In the genomic region with DNA sequence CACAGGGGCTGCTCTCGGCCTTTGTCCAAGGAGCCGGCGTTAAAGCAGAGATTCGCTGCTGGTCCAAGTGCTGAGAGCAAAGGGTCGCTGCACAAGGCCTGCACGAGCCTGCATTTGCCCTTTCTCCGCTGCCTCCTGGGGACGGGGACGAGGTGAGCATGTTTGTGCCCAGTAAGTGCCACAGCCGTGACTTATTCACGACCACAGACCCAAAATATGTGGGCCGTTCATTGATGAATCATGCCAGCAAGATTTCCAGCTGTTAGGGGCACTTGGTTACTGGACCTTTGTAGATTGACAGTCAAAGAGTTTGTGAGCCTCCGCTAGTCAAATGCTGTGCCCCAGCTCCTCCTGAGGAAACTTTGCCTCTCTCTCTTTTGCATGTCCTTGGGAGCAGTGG, we compare ENCODE assay signal across 17 mouse cellular contexts. TPM values are rescaled to one million over a fixed set of nuclear protein-coding genes. Genes with fewer than 3 reads are reported as not detected.
DNase-seq lines count a peak whose midpoint lies in the region; ATAC-seq lines count a peak whose summit lies in the region.
"Had no signal": no experiment of that assay in that cellular context is flagged by ENCODE, and none has a peak within 500 bp of the region (broad histone marks: within the 10 kb centered on the region; RNA-seq: fewer than 3 reads in every experiment).

No protein-coding gene starts in this region.

- no peak overlapping the region for H3K4me2 ChIP-seq in neural tube, embryonic 13.5 days
- H3K4me2 ChIP-seq in forebrain, embryonic 15.5 days (replicated peaks): no peak overlapping the region

- peak overlapping the region; percentile 31; the same call in 1 of the 2 replicates for H3K9ac ChIP-seq in neural tube, embryonic 13.5 days
- H3K9ac ChIP-seq in forebrain, embryonic 15.5 days (replicated peaks): no peak overlapping the region
- H3K9ac ChIP-seq: hindbrain, embryonic 15.5 days; liver, embryonic 12.5 days; lung, embryonic 15.5 days had no signal

- intact Hi-C loops in heart, postnatal 36 days (cut with DNase I): no loop called here

- H3K4me3 ChIP-seq in neural tube, embryonic 13.5 days: no peak overlapping the region
- no peak overlapping the region for H3K4me3 ChIP-seq in limb, embryonic 10.5 days
- no peak overlapping the region for H3K4me3 ChIP-seq in forebrain, embryonic 15.5 days
- H3K4me3 ChIP-seq: hindbrain, embryonic 15.5 days had no signal

- peaks cover 22% of the 10 kb centered on the region for H3K4me1 ChIP-seq in neural tube, embryonic 13.5 days (replicated peaks)
- peaks cover 46% of the 10 kb centered on the region for H3K4me1 ChIP-seq in limb, embryonic 10.5 days
- H3K4me1 ChIP-seq in forebrain, embryonic 15.5 days: peaks cover 10% of the 10 kb centered on the region

- H3K27ac ChIP-seq in neural tube, embryonic 13.5 days (replicated peaks): no peak overlapping the region
- H3K27ac ChIP-seq in limb, embryonic 10.5 days: peak overlapping the region; percentile 38; the same call in 1 of the 2 replicates
- H3K27ac ChIP-seq in forebrain, embryonic 15.5 days (replicated peaks): no peak overlapping the region
- H3K27ac ChIP-seq: hindbrain, embryonic 15.5 days; liver, embryonic 12.5 days; lung, embryonic 15.5 days had no signal

- WGBS in neural tube, embryonic 13.5 days: 52% methylated on average over 13 of the region's 13 CpGs
- WGBS in limb, embryonic 10.5 days: 54% methylated on average over 13 of the region's 13 CpGs
- 43% methylated on average over 13 of the region's 13 CpGs for WGBS in forebrain, embryonic 15.5 days

- peak; percentile 82 for DNase-seq in heart, adult 11 months
- no peak for DNase-seq in heart, postnatal 36 days
- no peak for DNase-seq in neural tube, embryonic 10.5 days (ENCODE audit: extremely low spot score, low spot score)
- no peak for DNase-seq in limb, embryonic 10.5 days (ENCODE audit: low spot score)
- DNase-seq in ovary, postnatal 14 days (ENCODE audit: low spot score): no peak
- DNase-seq in gastrocnemius, postnatal 25 days: no peak
- DNase-seq: cerebellum, postnatal 14 days; right cerebral cortex, adult 18-20 months; spleen, adult 18-20 months had no signal

- no peaks in the 10 kb centered on the region for H3K36me3 ChIP-seq in neural tube, embryonic 13.5 days
- H3K36me3 ChIP-seq in limb, embryonic 10.5 days: no peaks in the 10 kb centered on the region
- H3K36me3 ChIP-seq in forebrain, embryonic 15.5 days: no peaks in the 10 kb centered on the region
- H3K36me3 ChIP-seq: hindbrain, embryonic 15.5 days; liver, embryonic 12.5 days; lung, embryonic 15.5 days had no signal

- ATAC-seq in neural tube, embryonic 13.5 days (ENCODE audit: low read depth): no peak
- no peak for ATAC-seq in forebrain, embryonic 15.5 days (replicated peaks)
- ATAC-seq: activated CD4-positive, CD25-positive, alpha-beta regulatory T cell, adult 4 months; liver, embryonic 12.5 days had no signal

- no peaks in the 10 kb centered on the region for H3K9me3 ChIP-seq in neural tube, embryonic 13.5 days
- no peaks in the 10 kb centered on the region for H3K9me3 ChIP-seq in limb, embryonic 10.5 days (replicated peaks)
- no peaks in the 10 kb centered on the region for H3K9me3 ChIP-seq in forebrain, embryonic 15.5 days
- H3K9me3 ChIP-seq: hindbrain, embryonic 15.5 days; liver, embryonic 12.5 days; lung, embryonic 15.5 days had no signal

- peaks cover 6% of the 10 kb centered on the region; the same call in 1 of the 2 replicates for H3K27me3 ChIP-seq in neural tube, embryonic 13.5 days
- no peaks in the 10 kb centered on the region for H3K27me3 ChIP-seq in limb, embryonic 10.5 days (ENCODE audit: low read depth, poor library complexity, severe bottlenecking)
- no peaks in the 10 kb centered on the region for H3K27me3 ChIP-seq in forebrain, embryonic 15.5 days
- H3K27me3 ChIP-seq: hindbrain, embryonic 15.5 days; liver, embryonic 12.5 days; lung, embryonic 15.5 days had no signal

RNA-seq across cellular contexts. Expression of gene Plekhg6, which starts 42.9 kb away (rescaled TPM):
- total RNA-seq in heart, postnatal 36 days (2021): not detected
- 0.23 TPM in 1 of 2 replicates, not detected in the other for polyA plus RNA-seq in neural tube, embryonic 13.5 days (2015; fragmentation: Nextera tagmentation; extraction: Ambion mirVana)
- 0.26 and 0.33 TPM in 2 replicates for polyA plus RNA-seq in limb, embryonic 10.5 days (2016; fragmentation: Nextera tagmentation; extraction: Ambion mirVana)
- polyA plus RNA-seq in forebrain, embryonic 15.5 days (2015; fragmentation: Nextera tagmentation; extraction: Ambion mirVana): 0.06 and 0.10 TPM in 2 replicates
- total RNA-seq in gastrocnemius, postnatal 25 days (2021): not detected
- total RNA-seq: heart, adult 18-20 months; megakaryocyte-erythroid progenitor cell, adult 5-6 weeks had no signal
- polyA plus RNA-seq: activated CD4-positive, CD25-positive, alpha-beta regulatory T cell, adult 4 months had no signal
